Mouse (Mus musculus): ENCODE measurements around the gene Med14. TPM values are rescaled to one million over a fixed set of nuclear protein-coding genes. Genes with fewer than 3 reads are reported as not detected.

Gene Med14
- total and polyA plus RNA-seq, 2 experiments from 2014 or later: 9.2 to 31.8 TPM

DNA sequence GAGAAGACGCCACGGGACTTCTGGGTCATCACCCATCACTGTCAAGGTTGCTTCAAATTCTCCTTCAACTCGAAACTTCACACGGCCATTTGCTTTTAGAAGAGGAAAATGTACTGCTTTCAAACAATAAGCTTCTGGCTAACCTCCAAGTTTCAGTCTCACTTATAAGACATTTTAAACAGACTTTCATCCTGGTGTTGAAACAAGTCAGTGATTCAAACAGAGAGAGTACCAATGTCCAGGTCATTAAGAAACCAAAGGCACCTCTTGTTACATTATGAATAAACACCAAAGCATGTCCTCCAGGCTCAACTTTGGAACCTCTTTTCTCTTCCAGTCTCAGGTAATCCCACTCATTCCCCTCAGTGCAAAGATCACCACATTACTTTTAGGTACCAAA lies 14.0 kb downstream of the Med14 start:
- Histone ChIP-seq H3K9me3 (ENCODE audit: low read length) (no peaks in the 10 kb centered on the region), H3K36me3 (ENCODE audit: insufficient read depth) (no peaks in the 10 kb centered on the region), H3K27me3 (ENCODE audit: insufficient read depth, low read length) (no peaks in the 10 kb centered on the region), H3K4me1 (ENCODE audit: insufficient read depth) (no peaks in the 10 kb centered on the region), H3K4me3 (ENCODE audit: low read depth, low read length) (no peak overlapping the region), H3K9ac (no peak overlapping the region), H3K4me2 (ENCODE audit: low read depth) (no peak overlapping the region), H3K27ac (ENCODE audit: low read depth, low read length) (no peak overlapping the region)
- no peak for TF ChIP-seq CTCF (IDR thresholded peaks at IDR 0.05; ENCODE audit: low read depth)
- DNase-seq (no peak), ATAC-seq (no peak)
- 71% methylated on average over 4 of the region's 4 CpGs for WGBS

DNA sequence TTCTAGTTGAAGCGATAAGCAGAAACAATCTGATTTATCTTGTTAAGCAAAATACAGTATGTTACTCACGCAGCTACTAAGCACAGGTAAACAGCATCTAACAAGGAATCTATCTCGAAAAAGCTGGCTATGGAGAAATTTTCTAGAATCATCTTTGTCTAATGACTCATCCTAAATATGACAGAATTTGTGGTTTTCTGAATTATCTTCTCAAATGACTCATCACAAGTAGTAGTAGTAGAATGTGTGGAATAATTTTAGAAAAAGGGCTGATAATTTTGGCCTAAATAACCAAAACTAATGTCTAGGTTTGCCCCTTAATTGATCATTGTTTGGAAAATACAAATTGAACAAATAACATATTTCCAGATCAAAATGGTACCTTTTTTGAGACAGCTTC lies 15.1 kb downstream of the Med14 start:
- DNase-seq (no peak), ATAC-seq (no peak)
- TF ChIP-seq CTCF (IDR thresholded peaks at IDR 0.05; ENCODE audit: low read depth): no peak
- no peaks in the 10 kb centered on the region for H3K36me3 ChIP-seq (ENCODE audit: insufficient read depth)
- H3K9ac ChIP-seq: no peak overlapping the region
- no peak overlapping the region for H3K4me3 ChIP-seq (ENCODE audit: low read depth, low read length)
- H3K27ac ChIP-seq (ENCODE audit: low read depth, low read length): no peak overlapping the region
- no peaks in the 10 kb centered on the region for H3K27me3 ChIP-seq (ENCODE audit: insufficient read depth, low read length)
- no peak overlapping the region for H3K4me2 ChIP-seq (ENCODE audit: low read depth)
- no peaks in the 10 kb centered on the region for H3K9me3 ChIP-seq (ENCODE audit: low read length)
- WGBS: 83% methylated on average over 3 of the region's 3 CpGs
- H3K4me1 ChIP-seq (ENCODE audit: insufficient read depth): no peaks in the 10 kb centered on the region

DNA sequence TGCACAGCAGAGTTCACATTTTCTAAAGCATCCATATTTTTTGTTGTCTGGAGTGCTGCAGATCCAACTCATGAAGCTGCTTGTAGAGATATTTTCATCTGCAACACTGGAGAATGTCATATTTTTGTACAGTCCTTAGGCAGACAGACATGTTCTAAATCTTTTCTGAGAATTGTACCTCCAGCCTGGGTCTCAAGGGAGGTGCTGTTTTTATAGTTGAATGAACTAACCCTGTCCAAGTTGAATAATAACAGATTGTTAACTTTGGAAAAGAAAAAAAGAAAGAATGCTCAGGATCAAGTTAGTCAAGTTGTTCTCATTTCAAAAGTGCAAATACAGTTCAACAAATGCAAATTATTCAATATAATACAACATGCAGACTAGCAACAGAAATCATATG lies 21.5 kb downstream of the Med14 start:
- no peak overlapping the region for H3K4me3 ChIP-seq (ENCODE audit: low read depth, low read length)
- H3K9me3 ChIP-seq (ENCODE audit: low read length): no peaks in the 10 kb centered on the region
- H3K27ac ChIP-seq (ENCODE audit: low read depth, low read length): no peak overlapping the region
- ATAC-seq (no peak), DNase-seq (no peak)
- H3K36me3 ChIP-seq (ENCODE audit: insufficient read depth): no peaks in the 10 kb centered on the region
- no peak overlapping the region for H3K4me2 ChIP-seq (ENCODE audit: low read depth)
- no peaks in the 10 kb centered on the region for H3K4me1 ChIP-seq (ENCODE audit: insufficient read depth)
- H3K27me3 ChIP-seq (ENCODE audit: insufficient read depth, low read length): no peaks in the 10 kb centered on the region
- H3K9ac ChIP-seq: no peak overlapping the region
- TF ChIP-seq CTCF (IDR thresholded peaks at IDR 0.05; ENCODE audit: low read depth): no peak

DNA sequence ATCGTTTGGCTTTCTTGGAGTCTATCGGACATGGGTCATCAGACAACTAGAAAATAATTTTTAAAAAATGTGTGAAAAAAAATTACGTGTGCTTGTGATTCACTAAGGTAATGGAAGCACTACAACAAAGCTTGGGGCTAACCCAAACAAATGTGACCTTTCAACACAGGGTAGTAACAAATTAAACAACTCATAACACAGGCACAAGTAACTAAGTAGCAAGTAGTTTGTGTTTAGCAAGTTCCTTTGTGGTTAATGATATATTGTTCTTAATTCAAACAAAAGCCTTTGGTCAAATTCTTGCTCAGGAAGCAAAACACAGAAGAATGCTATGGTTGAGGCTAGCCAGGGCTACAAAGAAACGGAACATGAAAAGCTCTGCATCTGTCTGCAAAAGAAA lies 45.8 kb downstream of the Med14 start:
- Histone ChIP-seq H3K27ac (ENCODE audit: low read depth, low read length) (no peak overlapping the region), H3K4me2 (ENCODE audit: low read depth) (no peak overlapping the region), H3K9ac (no peak overlapping the region), H3K9me3 (ENCODE audit: low read length) (no peaks in the 10 kb centered on the region), H3K27me3 (ENCODE audit: insufficient read depth, low read length) (no peaks in the 10 kb centered on the region), H3K4me1 (ENCODE audit: insufficient read depth) (no peaks in the 10 kb centered on the region), H3K36me3 (ENCODE audit: insufficient read depth) (peaks cover 12% of the 10 kb centered on the region; the same call in 1 of the 2 replicates), H3K4me3 (ENCODE audit: low read depth, low read length) (no peak overlapping the region)
- 79% methylated on average over 4 of the region's 4 CpGs for WGBS
- no peak for DNase-seq
- no peak for TF ChIP-seq CTCF (IDR thresholded peaks at IDR 0.05; ENCODE audit: low read depth)
- ATAC-seq: no peak

DNA sequence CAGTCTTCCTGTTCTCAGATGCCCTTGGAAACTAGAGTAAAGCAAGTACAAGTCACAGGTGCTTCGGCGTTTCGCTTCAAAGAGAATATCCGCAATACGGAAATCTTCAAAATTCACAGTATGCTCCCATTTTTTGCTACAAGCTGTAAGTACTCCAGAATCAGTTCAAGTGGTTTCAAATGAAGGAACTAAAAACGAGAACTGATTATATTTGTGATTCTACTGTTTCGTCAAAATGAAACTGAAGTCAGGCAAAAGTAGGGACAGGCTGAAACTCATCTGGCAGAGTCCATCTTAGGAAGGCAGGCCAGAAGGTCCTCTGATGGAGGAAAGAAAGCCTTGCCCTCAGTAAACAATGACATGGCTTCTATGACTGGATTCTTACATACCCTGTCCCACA lies 48.1 kb downstream of the Med14 start:
- no peak for TF ChIP-seq CTCF (IDR thresholded peaks at IDR 0.05; ENCODE audit: low read depth)

DNA sequence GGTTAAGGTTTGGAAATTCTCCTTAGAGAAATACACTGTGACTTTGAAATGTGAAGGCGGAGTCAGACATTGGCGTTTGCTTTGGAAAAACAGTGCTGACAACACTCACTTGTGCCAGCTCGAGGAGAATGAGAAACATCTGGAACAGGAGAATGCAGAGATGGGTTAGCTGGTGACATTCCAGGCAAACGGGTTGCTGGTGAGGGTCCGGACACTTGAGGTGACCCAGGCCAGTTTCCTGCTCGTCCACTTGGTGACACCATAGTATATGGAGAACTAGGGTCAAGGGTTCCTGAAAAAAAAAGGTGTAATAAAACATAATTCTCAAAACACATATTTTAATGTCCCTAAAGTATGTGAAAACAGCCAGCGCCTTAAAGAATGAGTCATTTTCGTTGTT lies 75.0 kb downstream of the Med14 start:
- no peak overlapping the region for H3K4me2 ChIP-seq (ENCODE audit: low read depth)
- DNase-seq: no peak
- H3K27me3 ChIP-seq (ENCODE audit: insufficient read depth, low read length): no peaks in the 10 kb centered on the region
- no peaks in the 10 kb centered on the region for H3K4me1 ChIP-seq (ENCODE audit: insufficient read depth)
- WGBS: 83% methylated on average over 8 of the region's 8 CpGs
- H3K36me3 ChIP-seq (ENCODE audit: insufficient read depth): peaks cover 4% of the 10 kb centered on the region; the same call in 1 of the 2 replicates
- H3K4me3 ChIP-seq (ENCODE audit: low read depth, low read length): no peak overlapping the region
- ATAC-seq: no peak
- no peaks in the 10 kb centered on the region for H3K9me3 ChIP-seq (ENCODE audit: low read length)
- H3K27ac ChIP-seq (ENCODE audit: low read depth, low read length): no peak overlapping the region
- no peak overlapping the region for H3K9ac ChIP-seq
- TF ChIP-seq CTCF (IDR thresholded peaks at IDR 0.05; ENCODE audit: low read depth): no peak

More for the DNA sequence above, 48.1 kb downstream of the Med14 start:
- Histone ChIP-seq H3K9me3 (ENCODE audit: low read length) (no peaks in the 10 kb centered on the region), H3K4me1 (ENCODE audit: insufficient read depth) (no peaks in the 10 kb centered on the region), H3K4me3 (ENCODE audit: low read depth, low read length) (no peak overlapping the region), H3K4me2 (ENCODE audit: low read depth) (no peak overlapping the region), H3K27ac (ENCODE audit: low read depth, low read length) (no peak overlapping the region), H3K36me3 (ENCODE audit: insufficient read depth) (peaks cover 12% of the 10 kb centered on the region; the same call in 1 of the 2 replicates), H3K9ac (no peak overlapping the region), H3K27me3 (ENCODE audit: insufficient read depth, low read length) (no peaks in the 10 kb centered on the region)
- 93% methylated on average over 7 of the region's 7 CpGs for WGBS
- DNase-seq: no peak
- no peak for ATAC-seq

DNA sequence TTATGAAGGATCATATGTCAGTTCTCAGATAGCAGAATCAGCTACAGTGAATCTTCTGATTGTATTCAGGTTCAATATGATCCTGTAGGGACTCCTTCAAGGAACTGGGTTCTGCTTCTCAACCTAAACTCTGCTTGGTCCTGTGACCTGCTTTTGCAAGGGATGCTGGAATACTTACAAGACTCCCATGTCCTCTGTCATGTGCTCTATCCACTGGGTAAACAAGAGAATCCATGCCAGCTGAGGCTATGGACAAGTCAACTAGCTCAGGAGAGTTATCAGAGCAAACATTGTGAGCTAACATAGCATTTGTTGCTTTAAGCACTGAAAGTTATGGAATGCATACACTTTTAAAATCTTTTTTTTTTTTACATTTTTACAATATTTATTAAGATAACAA lies 75.8 kb downstream of the Med14 start:
- ATAC-seq (no peak), DNase-seq (no peak)
- no peak for TF ChIP-seq CTCF (IDR thresholded peaks at IDR 0.05; ENCODE audit: low read depth)
- Histone ChIP-seq H3K9me3 (ENCODE audit: low read length) (no peaks in the 10 kb centered on the region), H3K4me1 (ENCODE audit: insufficient read depth) (no peaks in the 10 kb centered on the region), H3K27ac (ENCODE audit: low read depth, low read length) (no peak overlapping the region), H3K27me3 (ENCODE audit: insufficient read depth, low read length) (no peaks in the 10 kb centered on the region), H3K9ac (no peak overlapping the region), H3K36me3 (ENCODE audit: insufficient read depth) (peaks cover 4% of the 10 kb centered on the region; the same call in 1 of the 2 replicates), H3K4me3 (ENCODE audit: low read depth, low read length) (no peak overlapping the region), H3K4me2 (ENCODE audit: low read depth) (no peak overlapping the region)

DNA sequence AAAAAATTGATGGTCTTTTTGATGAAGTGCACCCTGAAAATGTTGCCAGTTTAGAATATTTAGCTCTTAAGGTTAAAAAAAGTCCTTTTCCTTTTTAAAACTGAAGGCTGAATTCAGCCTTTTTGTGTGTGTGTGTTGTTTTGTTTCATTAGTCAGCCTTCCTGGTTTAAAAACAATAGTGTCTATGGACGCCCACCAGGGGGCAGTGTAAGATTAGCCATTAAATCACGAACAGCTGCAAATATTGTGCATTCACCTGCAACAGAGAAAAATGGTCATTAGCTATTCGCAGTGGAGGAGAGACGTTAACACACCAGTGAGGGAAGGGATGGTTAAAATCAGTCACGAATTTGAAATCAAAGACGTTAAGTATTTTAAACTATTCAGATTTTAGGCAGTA lies 84.5 kb downstream of the Med14 start:
- Histone ChIP-seq H3K36me3 (ENCODE audit: insufficient read depth) (0 out of 2 replicates have a peak, but pooled peaks cover 4% of the 10 kb centered on the region), H3K4me3 (ENCODE audit: low read depth, low read length) (no peak overlapping the region), H3K9me3 (ENCODE audit: low read length) (no peaks in the 10 kb centered on the region), H3K4me1 (ENCODE audit: insufficient read depth) (no peaks in the 10 kb centered on the region), H3K9ac (no peak overlapping the region), H3K4me2 (ENCODE audit: low read depth) (no peak overlapping the region), H3K27ac (ENCODE audit: low read depth, low read length) (no peak overlapping the region), H3K27me3 (ENCODE audit: insufficient read depth, low read length) (no peaks in the 10 kb centered on the region)
- TF ChIP-seq CTCF (IDR thresholded peaks at IDR 0.05; ENCODE audit: low read depth): peak; percentile 73
- 22% methylated on average over 6 of the region's 6 CpGs for WGBS
- ATAC-seq (no peak), DNase-seq (peak; percentile 76)
